Mouse (Mus musculus) G1E (cell line): ENCODE measurements around the gene Gxylt1.

ENCODE experiments used
- CTCF ChIP-seq: IDR thresholded peaks from 2 replicates; pipeline ENCODE4 v1.5.1; 2012; ENCODE audit warnings: low read depth, low read length, inconsistent platforms, mixed read lengths
- GATA1 ChIP-seq: IDR thresholded peaks from 2 replicates; pipeline ENCODE4 v1.6.1; 2012; ENCODE audit warnings: borderline replicate concordance, low read length, inconsistent platforms, mixed read lengths
- POLR2AphosphoS5 ChIP-seq: IDR thresholded peaks from 2 replicates; pipeline ENCODE4 v1.6.1; 2012; ENCODE audit warnings: low read depth, low read length, inconsistent platforms; ENCODE audit not compliant: insufficient replicate concordance
- TAL1 ChIP-seq: conservative IDR thresholded peaks from 2 replicates; pipeline ENCODE4 v1.6.1; 2012; ENCODE audit warnings: low read depth, low read length, inconsistent platforms, mixed read lengths

- no peak for TF ChIP-seq CTCF
- no peak for TF ChIP-seq GATA1
- no peak for TF ChIP-seq TAL1
- TF ChIP-seq POLR2AphosphoS5: no peak
These were observed 52.5 kb downstream of the Gxylt1 start for GRCm38 (mm10) chr15:93222475-93222874.
